Mouse (Mus musculus) G1E (cell line): ENCODE measurements around the gene Cyp1b1. TPM values are rescaled to one million over a fixed set of nuclear protein-coding genes. Genes with fewer than 3 reads are reported as not detected.

Source experiments
- ATAC-seq: 2 replicates; pipeline ENCODE4 v1.8.0; 2016; ENCODE audit warnings: mild to moderate bottlenecking; ENCODE audit not compliant: insufficient number of reproducible peaks, poor library complexity, low FRiP score, severe bottlenecking; ENCODE audit errors: extremely low read depth
- DNase-seq: peaks from one replicate; pipeline ENCODE4 v3.0.0; 2012; ENCODE audit warnings: low spot score
- H3K27me3 ChIP-seq: 2 replicates; pipeline ENCODE4 v1.6.1; 2012; ENCODE audit warnings: mild to moderate bottlenecking, low read length, inconsistent platforms; ENCODE audit not compliant: insufficient read depth
- H3K36me3 ChIP-seq: replicated peaks from 2 replicates; pipeline ENCODE3; 2012; ENCODE audit warnings: mild to moderate bottlenecking, inconsistent platforms
- H3K4me1 ChIP-seq: 2 replicates; pipeline ENCODE4 v1.6.1; 2012; ENCODE audit warnings: low read depth, low read length, inconsistent platforms, mixed read lengths; ENCODE audit not compliant: insufficient read depth
- H3K4me3 ChIP-seq: 2 replicates; pipeline ENCODE4 v1.5.1; 2012; ENCODE audit warnings: low read depth, mild to moderate bottlenecking, inconsistent platforms, low read length, moderate library complexity, mixed read lengths
- H3K9me3 ChIP-seq: replicated peaks from 2 replicates; pipeline ENCODE4 v1.6.1; 2012; ENCODE audit warnings: inconsistent platforms
- CTCF ChIP-seq: IDR thresholded peaks from 2 replicates; pipeline ENCODE4 v1.5.1; 2012; ENCODE audit warnings: low read depth, low read length, inconsistent platforms, mixed read lengths
- GATA1 ChIP-seq: IDR thresholded peaks from 2 replicates; pipeline ENCODE4 v1.6.1; 2012; ENCODE audit warnings: borderline replicate concordance, low read length, inconsistent platforms, mixed read lengths
- GATA2 ChIP-seq: IDR thresholded peaks from 2 replicates; pipeline ENCODE4 v1.6.1; 2012; ENCODE audit warnings: low read depth, low read length, inconsistent platforms, borderline replicate concordance
- POLR2AphosphoS5 ChIP-seq: IDR thresholded peaks from 2 replicates; pipeline ENCODE4 v1.6.1; 2012; ENCODE audit warnings: low read depth, low read length, inconsistent platforms; ENCODE audit not compliant: insufficient replicate concordance
- TAL1 ChIP-seq: conservative IDR thresholded peaks from 2 replicates; pipeline ENCODE4 v1.6.1; 2012; ENCODE audit warnings: low read depth, low read length, inconsistent platforms, mixed read lengths
- polyA plus RNA-seq: library from polyadenylated mRNA; stranded (reverse); fragments of >175 nt; gene quantifications from 2 replicates; pipeline ENCODE4 v1.2.3, GENCODE M21; 2012
- total RNA-seq, 2 experiments: library from RNA; stranded (forward) in 1 of 2; stranded (reverse) in 1 of 2; fragments of 200-1000 nt in 1 of 2; fragments of >200 nt in 1 of 2; fragmentation: Nextera tagmentation in 1 of 2; gene quantifications; 2 replicates each; pipeline ENCODE4 v1.2.3; 2014 to 2017

Gene Cyp1b1
- total RNA-seq (2014; fragmentation: Nextera tagmentation) (not detected in 2 replicates), total RNA-seq (2017) (0.05 and 0.12 TPM in 2 replicates), polyA plus RNA-seq (not detected in 2 replicates)

- ATAC-seq (no peak), DNase-seq (no peak)
- Histone ChIP-seq H3K4me3 (no peak within 1 kb of the TSS), H3K4me1 (0 out of 2 replicates have a peak, but pooled peaks cover 6% of the 10 kb centered on the region), H3K36me3 (no peaks in the 10 kb centered on the region), H3K27me3 (peaks cover 12% of the 10 kb centered on the region; the same call in 1 of the 2 replicates), H3K9me3 (peaks cover 4% of the 10 kb centered on the region)
- TF ChIP-seq GATA2 (no peak), POLR2AphosphoS5 (no peak), TAL1 (no peak), CTCF (no peak), GATA1 (no peak)
Measured at GRCm38 (mm10) chr17:79714931-79715637, at the start of gene Cyp1b1. Cyp1b1 (minus strand) TSS chr17:79715061.

- ATAC-seq (no peak), DNase-seq (no peak)
- H3K4me3 ChIP-seq = no peak overlapping the region
- H3K27me3 ChIP-seq = peaks cover 2% of the 10 kb centered on the region; the same call in 1 of the 2 replicates
- no peaks in the 10 kb centered on the region for H3K36me3 ChIP-seq
- TF ChIP-seq GATA1 (no peak), GATA2 (no peak), TAL1 (no peak), POLR2AphosphoS5 (no peak), CTCF (no peak)
- no peaks in the 10 kb centered on the region for H3K9me3 ChIP-seq
- H3K4me1 ChIP-seq = no peaks in the 10 kb centered on the region
Measured at GRCm38 (mm10) chr17:79761841-79762240, 47.0 kb upstream of the Cyp1b1 start.

DNA sequence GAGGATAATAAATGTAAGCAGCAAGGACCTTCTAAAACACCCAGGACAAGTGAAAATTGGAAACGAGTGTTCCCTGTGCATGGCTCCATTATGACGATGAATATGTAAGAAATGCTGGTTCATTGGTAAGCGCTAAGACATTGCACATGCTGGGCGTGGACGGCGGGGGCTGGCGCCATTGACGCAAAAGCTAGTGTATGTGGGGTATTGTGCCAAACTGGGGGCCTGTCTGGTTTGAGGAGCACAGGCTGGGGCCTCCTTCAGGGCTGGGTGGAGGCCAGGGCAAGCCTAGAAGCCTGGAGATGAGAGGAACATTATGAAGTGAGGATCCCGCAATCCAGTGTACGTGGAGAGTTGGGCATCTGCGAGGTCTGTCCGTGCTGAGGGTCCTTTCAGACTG is 39.0 kb upstream of the Cyp1b1 start:
- ATAC-seq = no peak
- peaks cover 2% of the 10 kb centered on the region; the same call in 1 of the 2 replicates for H3K27me3 ChIP-seq
- H3K4me1 ChIP-seq = no peaks in the 10 kb centered on the region
- no peak for TF ChIP-seq CTCF
- TF ChIP-seq GATA2 = no peak
- TF ChIP-seq GATA1 = no peak
- no peak for TF ChIP-seq POLR2AphosphoS5
- no peak for TF ChIP-seq TAL1
- no peak overlapping the region for H3K4me3 ChIP-seq
- no peaks in the 10 kb centered on the region for H3K9me3 ChIP-seq
- no peaks in the 10 kb centered on the region for H3K36me3 ChIP-seq
- no peak for DNase-seq

GRCm38 (mm10) chr17:79752836-79753235 is 38.0 kb upstream of the Cyp1b1 start:
- no peak for DNase-seq
- Histone ChIP-seq H3K27me3 (peaks cover 1% of the 10 kb centered on the region; the same call in 1 of the 2 replicates), H3K4me1 (no peaks in the 10 kb centered on the region), H3K4me3 (no peak overlapping the region), H3K9me3 (no peaks in the 10 kb centered on the region), H3K36me3 (no peaks in the 10 kb centered on the region)
- no peak for ATAC-seq
- TF ChIP-seq TAL1 = no peak
- TF ChIP-seq POLR2AphosphoS5 = no peak
- peak; percentile 50 for TF ChIP-seq CTCF
- no peak for TF ChIP-seq GATA2
- TF ChIP-seq GATA1 = no peak

DNA sequence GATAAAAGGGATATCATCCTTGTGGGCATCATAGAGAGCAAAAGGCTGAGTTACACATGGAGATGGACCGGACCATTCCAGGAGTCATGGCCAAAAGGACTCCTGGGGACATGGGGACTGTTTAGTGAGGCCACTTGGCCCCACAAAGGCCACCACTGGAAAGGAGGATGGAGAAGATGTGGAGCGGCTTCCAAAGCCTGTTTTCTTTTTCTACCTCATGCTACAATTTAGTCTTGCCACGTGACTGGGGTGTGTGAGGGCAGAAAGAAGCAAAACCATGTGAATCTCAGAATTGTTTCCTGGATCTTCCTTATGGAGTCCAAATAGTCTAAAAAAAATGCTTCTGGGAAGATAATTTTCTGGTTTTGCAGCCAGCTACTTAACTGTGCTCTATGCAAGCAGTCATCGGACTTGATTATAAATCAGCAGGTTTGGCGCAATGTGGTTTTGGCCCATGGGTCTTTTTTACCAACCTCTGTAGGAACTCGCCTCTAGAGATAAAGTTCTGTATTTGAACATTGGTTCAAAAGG is 36.9 kb upstream of the Cyp1b1 start:
- Histone ChIP-seq H3K9me3 (no peaks in the 10 kb centered on the region), H3K4me3 (no peak overlapping the region), H3K36me3 (no peaks in the 10 kb centered on the region), H3K4me1 (no peaks in the 10 kb centered on the region), H3K27me3 (no peaks in the 10 kb centered on the region)
- no peak for TF ChIP-seq TAL1
- no peak for TF ChIP-seq CTCF
- no peak for TF ChIP-seq POLR2AphosphoS5
- no peak for TF ChIP-seq GATA1
- TF ChIP-seq GATA2 = no peak
- DNase-seq = no peak
- ATAC-seq = no peak

- Histone ChIP-seq H3K27me3 (no peaks in the 10 kb centered on the region), H3K9me3 (no peaks in the 10 kb centered on the region), H3K4me1 (no peaks in the 10 kb centered on the region), H3K36me3 (no peaks in the 10 kb centered on the region), H3K4me3 (no peak overlapping the region)
- DNase-seq (no peak), ATAC-seq (no peak)
- TF ChIP-seq TAL1 (no peak), GATA1 (no peak), CTCF (no peak), GATA2 (no peak), POLR2AphosphoS5 (no peak)
Measured at GRCm38 (mm10) chr17:79749647-79750046, 34.8 kb upstream of the Cyp1b1 start.
